Mouse (Mus musculus): ENCODE results near the gene 5730596B20Rik. TPM values are rescaled to one million over a fixed set of nuclear protein-coding genes. Genes with fewer than 3 reads are reported as not detected.
A peak's percentile ranks its signal among the peaks of the same experiment; 100 is the strongest.

5730596B20Rik gene
- polyA plus RNA-seq, 1 experiment from 2014 or later: not detected

GRCm38 (mm10) chr6:52172501-52172900 is 4.8 kb upstream of the 5730596B20Rik start:
- peaks cover 18% of the 10 kb centered on the region for H3K4me1 ChIP-seq
- DNase-seq (ENCODE audit: low spot score): peak; percentile 81
- H3K27me3 ChIP-seq (ENCODE audit: low read depth, poor library complexity, severe bottlenecking): peaks cover 100% of the 10 kb centered on the region
- no peak overlapping the region for H3K27ac ChIP-seq (replicated peaks)
- H3K9me3 ChIP-seq (replicated peaks): no peaks in the 10 kb centered on the region
- no peaks in the 10 kb centered on the region for H3K36me3 ChIP-seq
- under 1% methylated on average over 35 of the region's 35 CpGs for WGBS
- H3K4me3 ChIP-seq: peak overlapping the region; percentile 35

- H3K36me3 ChIP-seq: no peaks in the 10 kb centered on the region
These were observed 3.6 kb upstream of the 5730596B20Rik start for GRCm38 (mm10) chr6:52173648-52174047.

GRCm38 (mm10) chr6:52174968-52175751 is 2.1 kb upstream of the 5730596B20Rik start:
- Histone ChIP-seq H3K4me1 (peaks cover 18% of the 10 kb centered on the region), H3K27ac (replicated peaks) (no peak overlapping the region), H3K27me3 (ENCODE audit: low read depth, poor library complexity, severe bottlenecking) (peaks cover 100% of the 10 kb centered on the region), H3K9me3 (replicated peaks) (no peaks in the 10 kb centered on the region), H3K36me3 (no peaks in the 10 kb centered on the region), H3K4me3 (peak overlapping the region; percentile 14; the same call in 1 of the 2 replicates)
- under 1% methylated on average over 41 of the region's 41 CpGs for WGBS
- no peak for DNase-seq (ENCODE audit: low spot score)

More at GRCm38 (mm10) chr6:52173648-52174047, 3.6 kb upstream of the 5730596B20Rik start:
- 4% methylated on average over 4 of the region's 4 CpGs for WGBS
- DNase-seq (ENCODE audit: low spot score): no peak
- no peak overlapping the region for H3K4me3 ChIP-seq
- H3K4me1 ChIP-seq: peaks cover 18% of the 10 kb centered on the region
- H3K9me3 ChIP-seq (replicated peaks): no peaks in the 10 kb centered on the region
- peaks cover 100% of the 10 kb centered on the region for H3K27me3 ChIP-seq (ENCODE audit: low read depth, poor library complexity, severe bottlenecking)
- no peak overlapping the region for H3K27ac ChIP-seq (replicated peaks)

GRCm38 (mm10) chr6:52175864-52176263 is 1.4 kb upstream of the 5730596B20Rik start:
- H3K27me3 ChIP-seq (ENCODE audit: low read depth, poor library complexity, severe bottlenecking): peaks cover 100% of the 10 kb centered on the region
- H3K36me3 ChIP-seq: no peaks in the 10 kb centered on the region
- DNase-seq (ENCODE audit: low spot score): no peak
- H3K9me3 ChIP-seq (replicated peaks): no peaks in the 10 kb centered on the region
- peaks cover 18% of the 10 kb centered on the region for H3K4me1 ChIP-seq
- WGBS: under 1% methylated on average over 22 of the region's 35 CpGs
- no peak overlapping the region for H3K27ac ChIP-seq (replicated peaks)
- peak overlapping the region; percentile 14; the same call in 1 of the 2 replicates for H3K4me3 ChIP-seq

- H3K4me3 ChIP-seq: no peak overlapping the region
- H3K36me3 ChIP-seq: no peaks in the 10 kb centered on the region
- H3K27ac ChIP-seq (replicated peaks): no peak overlapping the region
- DNase-seq (ENCODE audit: low spot score): no peak
- H3K27me3 ChIP-seq (ENCODE audit: low read depth, poor library complexity, severe bottlenecking): peaks cover 100% of the 10 kb centered on the region
- no peaks in the 10 kb centered on the region for H3K9me3 ChIP-seq (replicated peaks)
- peaks cover 18% of the 10 kb centered on the region for H3K4me1 ChIP-seq
- WGBS: under 1% methylated on average over 6 of the region's 6 CpGs
These were observed 907 bp upstream of the 5730596B20Rik start for GRCm38 (mm10) chr6:52176391-52176790.

- Histone ChIP-seq H3K9me3 (replicated peaks) (no peaks in the 10 kb centered on the region), H3K36me3 (no peaks in the 10 kb centered on the region), H3K4me3 (no peak overlapping the region), H3K4me1 (peaks cover 9% of the 10 kb centered on the region), H3K27ac (replicated peaks) (no peak overlapping the region), H3K27me3 (ENCODE audit: low read depth, poor library complexity, severe bottlenecking) (peaks cover 100% of the 10 kb centered on the region)
- 1% methylated on average over 9 of the region's 9 CpGs for WGBS
- no peak for DNase-seq (ENCODE audit: low spot score)
These were observed 508 bp downstream of the 5730596B20Rik start for GRCm38 (mm10) chr6:52177806-52178205.

- Histone ChIP-seq H3K27ac (replicated peaks) (no peak overlapping the region), H3K9me3 (replicated peaks) (no peaks in the 10 kb centered on the region), H3K27me3 (ENCODE audit: low read depth, poor library complexity, severe bottlenecking) (peaks cover 100% of the 10 kb centered on the region), H3K36me3 (no peaks in the 10 kb centered on the region), H3K4me1 (peaks cover 8% of the 10 kb centered on the region), H3K4me3 (no peak overlapping the region)
- 4% methylated on average over 4 of the region's 4 CpGs for WGBS
- no peak for DNase-seq (ENCODE audit: low spot score)
These were observed 1.8 kb downstream of the 5730596B20Rik start for GRCm38 (mm10) chr6:52178918-52179665.

GRCm38 (mm10) chr6:52179690-52180089 is 2.4 kb downstream of the 5730596B20Rik start:
- H3K27ac ChIP-seq (replicated peaks): no peak overlapping the region
- peaks cover 8% of the 10 kb centered on the region for H3K4me1 ChIP-seq
- no peaks in the 10 kb centered on the region for H3K36me3 ChIP-seq
- no peaks in the 10 kb centered on the region for H3K9me3 ChIP-seq (replicated peaks)
- under 1% methylated on average over 10 of the region's 10 CpGs for WGBS
- no peak for DNase-seq (ENCODE audit: low spot score)
- H3K4me3 ChIP-seq: no peak overlapping the region
- peaks cover 100% of the 10 kb centered on the region for H3K27me3 ChIP-seq (ENCODE audit: low read depth, poor library complexity, severe bottlenecking)

- no peak for DNase-seq (ENCODE audit: low spot score)
- no peaks in the 10 kb centered on the region for H3K36me3 ChIP-seq
- no peaks in the 10 kb centered on the region for H3K9me3 ChIP-seq (replicated peaks)
- H3K27ac ChIP-seq (replicated peaks): no peak overlapping the region
- H3K4me1 ChIP-seq: peaks cover 8% of the 10 kb centered on the region
- no peak overlapping the region for H3K4me3 ChIP-seq
- peaks cover 100% of the 10 kb centered on the region for H3K27me3 ChIP-seq (ENCODE audit: low read depth, poor library complexity, severe bottlenecking)
- WGBS: 2% methylated on average over 11 of the region's 11 CpGs
These were observed 3.0 kb downstream of the 5730596B20Rik start for GRCm38 (mm10) chr6:52180213-52180710.

GRCm38 (mm10) chr6:52180726-52181125 is 3.4 kb downstream of the 5730596B20Rik start:
- DNase-seq (ENCODE audit: low spot score): no peak
- Histone ChIP-seq H3K4me1 (peaks cover 3% of the 10 kb centered on the region), H3K4me3 (no peak overlapping the region), H3K27me3 (ENCODE audit: low read depth, poor library complexity, severe bottlenecking) (peaks cover 100% of the 10 kb centered on the region), H3K9me3 (replicated peaks) (no peaks in the 10 kb centered on the region), H3K27ac (replicated peaks) (no peak overlapping the region), H3K36me3 (no peaks in the 10 kb centered on the region)
- WGBS: 6% methylated on average over 3 of the region's 3 CpGs

- Histone ChIP-seq H3K4me3 (no peak overlapping the region), H3K27me3 (ENCODE audit: low read depth, poor library complexity, severe bottlenecking) (peaks cover 100% of the 10 kb centered on the region), H3K9me3 (replicated peaks) (no peaks in the 10 kb centered on the region), H3K4me1 (no peaks in the 10 kb centered on the region), H3K27ac (replicated peaks) (no peak overlapping the region), H3K36me3 (no peaks in the 10 kb centered on the region)
- DNase-seq (ENCODE audit: low spot score): no peak
- 29% methylated on average over 2 of the region's 2 CpGs for WGBS
These were observed 4.7 kb downstream of the 5730596B20Rik start for GRCm38 (mm10) chr6:52182030-52182429.

GRCm38 (mm10) chr6:52182793-52183192 is 5.5 kb downstream of the 5730596B20Rik start:
- Histone ChIP-seq H3K4me3 (no peak overlapping the region), H3K36me3 (no peaks in the 10 kb centered on the region), H3K4me1 (no peaks in the 10 kb centered on the region), H3K27me3 (ENCODE audit: low read depth, poor library complexity, severe bottlenecking) (peaks cover 100% of the 10 kb centered on the region), H3K27ac (replicated peaks) (no peak overlapping the region), H3K9me3 (replicated peaks) (no peaks in the 10 kb centered on the region)
- 0% methylated on average over 1 of the region's 1 CpGs for WGBS
- no peak for DNase-seq (ENCODE audit: low spot score)
